Mouse (Mus musculus): Measurements from ENCODE around the gene Rere. TPM values are rescaled to one million over a fixed set of nuclear protein-coding genes. Genes with fewer than 3 reads are reported as not detected.

The Rere gene
- polyA plus RNA-seq, 1 experiment from 2014 or later = 5.9 TPM

- no peak overlapping the region for H3K4me3 ChIP-seq (replicated peaks)
- no peaks in the 10 kb centered on the region for H3K27me3 ChIP-seq
- DNase-seq (no peak), ATAC-seq (ENCODE audit: low read depth) (no peak)
- no peak overlapping the region for H3K4me2 ChIP-seq
- peaks cover 15% of the 10 kb centered on the region for H3K4me1 ChIP-seq (replicated peaks)
- H3K36me3 ChIP-seq = no peaks in the 10 kb centered on the region
- H3K9me3 ChIP-seq (replicated peaks) = no peaks in the 10 kb centered on the region
- WGBS (ENCODE audit: insufficient replicate concordance) = 75% methylated on average over 6 of the region's 6 CpGs
- no peak overlapping the region for H3K9ac ChIP-seq
- no peak overlapping the region for H3K27ac ChIP-seq
Measured at GRCm38 (mm10) chr4:150438621-150439020, 157.2 kb downstream of the Rere start.

- no peak overlapping the region for H3K9ac ChIP-seq
- no peaks in the 10 kb centered on the region for H3K27me3 ChIP-seq
- ATAC-seq (ENCODE audit: low read depth) = no peak
- H3K36me3 ChIP-seq = no peaks in the 10 kb centered on the region
- no peaks in the 10 kb centered on the region for H3K9me3 ChIP-seq (replicated peaks)
- peaks cover 27% of the 10 kb centered on the region for H3K4me1 ChIP-seq (replicated peaks)
- no peak overlapping the region for H3K4me2 ChIP-seq
- no peak overlapping the region for H3K4me3 ChIP-seq (replicated peaks)
- no peak for DNase-seq
- WGBS (ENCODE audit: insufficient replicate concordance) = 84% methylated on average over 10 of the region's 10 CpGs
- H3K27ac ChIP-seq = no peak overlapping the region
Measured at GRCm38 (mm10) chr4:150441931-150442330, 160.5 kb downstream of the Rere start.

- DNase-seq (no peak), ATAC-seq (ENCODE audit: low read depth) (no peak)
- 82% methylated on average over 3 of the region's 3 CpGs for WGBS (ENCODE audit: insufficient replicate concordance)
- H3K9me3 ChIP-seq (replicated peaks) = no peaks in the 10 kb centered on the region
- H3K9ac ChIP-seq = no peak overlapping the region
- H3K4me2 ChIP-seq = no peak overlapping the region
- H3K27ac ChIP-seq = no peak overlapping the region
- peaks cover 37% of the 10 kb centered on the region for H3K4me1 ChIP-seq (replicated peaks)
- no peaks in the 10 kb centered on the region for H3K27me3 ChIP-seq
- H3K4me3 ChIP-seq (replicated peaks) = no peak overlapping the region
- no peaks in the 10 kb centered on the region for H3K36me3 ChIP-seq
Measured at GRCm38 (mm10) chr4:150444068-150444467, 162.6 kb downstream of the Rere start.

GRCm38 (mm10) chr4:150446617-150447016 lies 165.2 kb downstream of the Rere start:
- 78% methylated on average over 4 of the region's 4 CpGs for WGBS (ENCODE audit: insufficient replicate concordance)
- no peaks in the 10 kb centered on the region for H3K27me3 ChIP-seq
- H3K4me3 ChIP-seq (replicated peaks) = no peak overlapping the region
- no peak overlapping the region for H3K4me2 ChIP-seq
- H3K36me3 ChIP-seq = no peaks in the 10 kb centered on the region
- no peak for DNase-seq
- peaks cover 56% of the 10 kb centered on the region for H3K4me1 ChIP-seq (replicated peaks)
- H3K27ac ChIP-seq = no peak overlapping the region
- ATAC-seq (ENCODE audit: low read depth) = no peak
- no peak overlapping the region for H3K9ac ChIP-seq
- H3K9me3 ChIP-seq (replicated peaks) = no peaks in the 10 kb centered on the region

DNA sequence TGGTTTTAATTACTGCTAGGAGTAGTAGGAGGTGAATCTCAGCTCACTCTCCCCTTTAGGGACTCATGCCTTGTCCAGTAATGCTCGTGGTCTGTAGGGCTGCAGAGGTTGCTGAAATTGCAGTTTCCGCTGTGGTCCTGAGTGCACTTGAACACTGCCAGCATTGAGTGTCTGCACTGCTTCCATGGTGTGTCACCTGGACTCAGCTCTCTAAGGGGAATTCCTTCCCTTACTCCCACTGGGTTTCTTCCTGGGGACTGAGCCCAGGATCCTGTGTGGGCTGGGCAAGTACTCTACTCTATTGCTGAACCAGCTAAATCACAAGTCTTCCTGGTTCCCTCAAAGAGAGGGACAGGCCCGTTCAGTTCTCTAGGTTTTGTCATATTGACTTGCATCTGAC lies 166.1 kb downstream of the Rere start:
- H3K36me3 ChIP-seq = no peaks in the 10 kb centered on the region
- DNase-seq = no peak
- H3K9me3 ChIP-seq (replicated peaks) = no peaks in the 10 kb centered on the region
- 62% methylated on average over 3 of the region's 3 CpGs for WGBS (ENCODE audit: insufficient replicate concordance)
- no peak overlapping the region for H3K4me3 ChIP-seq (replicated peaks)
- H3K27me3 ChIP-seq = no peaks in the 10 kb centered on the region
- no peak for ATAC-seq (ENCODE audit: low read depth)
- H3K9ac ChIP-seq = no peak overlapping the region
- no peak overlapping the region for H3K4me2 ChIP-seq
- peak overlapping the region; percentile 17; the same call in 1 of the 2 replicates for H3K27ac ChIP-seq
- H3K4me1 ChIP-seq (replicated peaks) = peaks cover 64% of the 10 kb centered on the region

GRCm38 (mm10) chr4:150448433-150448832 lies 167.0 kb downstream of the Rere start:
- 14% methylated on average over 1 of the region's 1 CpGs for WGBS (ENCODE audit: insufficient replicate concordance)
- no peaks in the 10 kb centered on the region for H3K36me3 ChIP-seq
- H3K4me3 ChIP-seq (replicated peaks) = no peak overlapping the region
- no peaks in the 10 kb centered on the region for H3K27me3 ChIP-seq
- peaks cover 73% of the 10 kb centered on the region for H3K4me1 ChIP-seq (replicated peaks)
- no peak overlapping the region for H3K9ac ChIP-seq
- H3K4me2 ChIP-seq = no peak overlapping the region
- DNase-seq (no peak), ATAC-seq (ENCODE audit: low read depth) (0 out of 2 replicates have a peak, but pooled peaks have one; percentile 37)
- no peak overlapping the region for H3K27ac ChIP-seq
- no peaks in the 10 kb centered on the region for H3K9me3 ChIP-seq (replicated peaks)

DNA sequence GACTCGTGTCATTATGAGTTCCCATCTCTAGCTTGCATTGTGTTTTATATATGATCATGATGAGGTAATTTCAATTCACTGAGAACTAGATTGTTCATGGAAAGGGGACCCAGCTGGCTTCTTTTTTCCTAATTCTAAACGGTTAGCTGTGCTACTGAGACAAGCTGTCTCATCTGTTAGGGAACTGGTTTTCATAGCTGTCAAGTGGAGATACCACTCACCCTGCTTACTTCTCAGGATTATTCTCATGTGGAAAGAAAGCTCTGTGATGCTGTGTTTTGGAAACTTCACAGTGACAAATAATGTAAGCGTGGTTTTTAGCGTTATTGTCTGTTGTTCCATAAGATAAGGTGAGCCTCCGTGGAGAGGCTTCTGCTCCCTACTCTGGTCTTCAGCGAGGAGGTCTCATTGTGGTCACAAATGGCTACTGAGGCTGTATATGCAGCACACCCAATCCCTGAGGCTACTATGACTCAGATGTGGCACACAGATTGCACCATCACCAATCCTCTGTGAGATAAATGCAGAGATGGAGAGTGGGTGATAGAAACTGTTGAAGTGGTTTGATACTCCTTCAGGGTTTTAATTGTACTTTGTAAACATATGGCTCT lies 168.7 kb downstream of the Rere start:
- 23% methylated on average over 6 of the region's 6 CpGs for WGBS (ENCODE audit: insufficient replicate concordance)
- no peaks in the 10 kb centered on the region for H3K36me3 ChIP-seq
- peaks cover 83% of the 10 kb centered on the region for H3K4me1 ChIP-seq (replicated peaks)

DNA sequence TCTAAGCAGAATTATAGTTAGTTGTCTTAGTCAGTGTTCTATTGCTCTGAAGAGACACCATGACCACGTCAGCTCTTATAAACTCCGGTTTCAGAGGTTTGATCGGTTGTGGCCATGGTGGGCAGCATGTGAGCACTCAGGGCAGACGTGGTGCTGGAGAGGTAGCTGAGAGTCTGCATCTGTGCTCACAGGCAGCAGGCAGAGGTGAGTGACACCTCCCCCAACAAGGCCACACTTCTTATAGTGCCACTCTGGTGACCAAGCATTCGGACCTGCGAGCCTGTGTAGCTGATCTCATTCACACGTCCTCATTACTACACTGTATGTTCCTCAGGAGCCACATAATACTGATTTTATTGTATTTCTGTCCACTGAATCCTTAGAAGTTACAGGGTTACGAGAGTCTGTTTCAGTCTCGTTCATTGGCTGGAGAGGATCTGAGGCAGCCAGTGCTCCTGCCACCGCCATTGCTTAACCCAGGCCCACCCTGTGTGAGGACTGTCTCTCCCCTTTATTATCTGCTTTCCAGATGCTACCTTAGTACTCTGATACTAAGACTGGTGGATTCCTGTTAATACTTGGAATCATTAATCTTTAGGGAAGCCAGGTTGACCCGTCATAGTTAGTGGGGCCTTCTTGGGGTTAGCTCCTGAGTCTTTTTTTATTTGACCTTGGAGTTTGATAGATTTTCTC lies 170.9 kb downstream of the Rere start:
- H3K27ac ChIP-seq = peak overlapping the region; percentile 52

More for the DNA sequence above, 168.7 kb downstream of the Rere start:
- Histone ChIP-seq H3K9ac (no peak overlapping the region), H3K27ac (peak overlapping the region; percentile 43), H3K4me2 (no peak overlapping the region), H3K9me3 (replicated peaks) (no peaks in the 10 kb centered on the region), H3K4me3 (replicated peaks) (no peak overlapping the region), H3K27me3 (no peaks in the 10 kb centered on the region)
- no peak for ATAC-seq (ENCODE audit: low read depth)
- no peak for DNase-seq

DNA sequence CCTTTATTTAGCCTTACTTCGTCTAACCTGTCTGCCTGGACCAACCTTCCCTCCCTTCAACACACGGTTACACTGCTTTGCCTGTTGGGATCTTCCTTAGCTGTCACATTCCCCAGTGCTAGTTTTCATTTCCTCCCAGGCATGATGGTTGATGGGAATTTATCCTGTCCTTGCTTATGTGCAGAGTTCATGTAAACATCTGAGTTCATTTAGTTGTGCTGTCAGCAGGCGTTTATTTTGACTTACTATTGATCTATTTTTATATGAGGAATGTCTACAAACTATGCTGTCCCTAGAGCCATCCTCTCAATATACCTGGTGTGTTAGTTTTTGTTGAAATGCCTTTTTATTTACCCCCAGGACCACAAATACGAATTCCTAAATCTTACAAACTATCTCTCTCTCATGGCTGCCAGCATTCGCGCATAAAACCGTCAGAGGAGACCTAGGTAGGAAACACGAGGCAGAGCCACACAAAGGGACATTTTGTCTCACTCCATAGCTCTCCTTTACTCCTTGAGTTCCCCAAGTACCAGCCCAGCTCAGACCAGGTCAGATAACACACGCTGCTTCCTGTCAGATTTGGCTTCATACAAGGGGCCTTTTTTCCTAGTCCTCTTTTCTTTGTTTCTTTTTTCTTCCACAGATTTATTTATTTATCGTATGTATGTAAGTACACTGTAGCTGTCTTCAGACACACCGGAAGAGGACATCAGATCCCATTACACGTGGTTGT lies 173.3 kb downstream of the Rere start:
- no peaks in the 10 kb centered on the region for H3K27me3 ChIP-seq
- H3K9me3 ChIP-seq (replicated peaks) = no peaks in the 10 kb centered on the region
- peaks cover 84% of the 10 kb centered on the region for H3K4me1 ChIP-seq (replicated peaks)
- no peak overlapping the region for H3K4me2 ChIP-seq
- no peak for DNase-seq
- H3K27ac ChIP-seq = peak overlapping the region; percentile 24
- no peak for ATAC-seq (ENCODE audit: low read depth)
- no peak overlapping the region for H3K4me3 ChIP-seq (replicated peaks)
- H3K9ac ChIP-seq = no peak overlapping the region
- 32% methylated on average over 12 of the region's 12 CpGs for WGBS (ENCODE audit: insufficient replicate concordance)
- H3K36me3 ChIP-seq = no peaks in the 10 kb centered on the region

More for the DNA sequence above, 170.9 kb downstream of the Rere start:
- DNase-seq = no peak
- Histone ChIP-seq H3K9me3 (replicated peaks) (no peaks in the 10 kb centered on the region), H3K4me2 (no peak overlapping the region), H3K4me3 (replicated peaks) (no peak overlapping the region), H3K27me3 (no peaks in the 10 kb centered on the region), H3K9ac (no peak overlapping the region), H3K4me1 (replicated peaks) (peaks cover 78% of the 10 kb centered on the region), H3K36me3 (no peaks in the 10 kb centered on the region)
- ATAC-seq (ENCODE audit: low read depth) = peak; percentile 42
- 65% methylated on average over 11 of the region's 11 CpGs for WGBS (ENCODE audit: insufficient replicate concordance)

DNA sequence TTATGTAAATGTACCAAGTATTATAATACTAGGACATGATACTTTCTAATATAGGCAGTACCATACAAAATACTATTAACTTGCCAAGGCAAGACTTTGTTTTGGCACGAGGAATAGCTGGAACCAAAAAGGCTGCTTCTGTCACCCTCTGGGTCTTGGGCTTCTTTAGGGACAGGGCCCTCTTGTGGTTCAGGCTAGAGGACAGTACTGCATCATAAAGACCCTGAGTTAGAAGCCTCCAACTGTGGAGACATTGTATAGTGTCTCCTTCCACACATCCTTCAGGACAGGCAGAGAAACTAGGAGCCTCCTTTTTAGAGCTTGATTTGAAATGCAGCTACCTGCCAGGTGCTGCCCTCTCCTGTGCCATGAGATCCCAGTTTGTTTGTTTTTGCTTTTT lies 174.3 kb downstream of the Rere start:
- H3K4me3 ChIP-seq (replicated peaks) = no peak overlapping the region
- H3K4me1 ChIP-seq (replicated peaks) = peaks cover 84% of the 10 kb centered on the region
- DNase-seq = no peak
- H3K9ac ChIP-seq = no peak overlapping the region
- 55% methylated on average over 1 of the region's 1 CpGs for WGBS (ENCODE audit: insufficient replicate concordance)
- ATAC-seq (ENCODE audit: low read depth) = no peak
- no peaks in the 10 kb centered on the region for H3K9me3 ChIP-seq (replicated peaks)
- H3K36me3 ChIP-seq = no peaks in the 10 kb centered on the region
- H3K27ac ChIP-seq = peak overlapping the region; percentile 51
- H3K4me2 ChIP-seq = no peak overlapping the region
- no peaks in the 10 kb centered on the region for H3K27me3 ChIP-seq

DNA sequence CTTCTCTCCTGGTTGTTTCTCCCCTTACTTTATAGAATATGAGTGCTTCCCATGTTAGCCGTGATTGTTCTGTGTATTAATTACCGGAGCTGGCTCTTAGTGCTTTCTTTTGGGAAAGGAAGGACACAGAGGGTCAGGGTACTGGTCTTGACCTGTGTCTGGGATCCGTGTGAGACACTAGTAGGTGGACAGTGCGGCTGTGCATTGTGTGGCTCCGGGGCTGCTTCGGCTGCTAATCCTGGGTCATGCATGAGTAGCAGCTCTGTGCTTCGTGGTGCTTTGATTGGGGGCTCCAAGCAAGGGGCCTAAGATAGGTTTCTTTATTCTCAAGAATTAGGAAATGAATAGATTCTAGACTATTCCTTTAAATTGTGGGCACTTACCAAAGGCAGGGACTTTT lies 175.0 kb downstream of the Rere start:
- H3K27me3 ChIP-seq = no peaks in the 10 kb centered on the region
- H3K36me3 ChIP-seq = no peaks in the 10 kb centered on the region
- H3K27ac ChIP-seq = no peak overlapping the region
- DNase-seq (no peak), ATAC-seq (ENCODE audit: low read depth) (no peak)
- H3K4me2 ChIP-seq = no peak overlapping the region
- H3K9ac ChIP-seq = no peak overlapping the region
- peaks cover 86% of the 10 kb centered on the region for H3K4me1 ChIP-seq (replicated peaks)
- 86% methylated on average over 7 of the region's 7 CpGs for whole genome bisulfite sequencing (ENCODE audit: insufficient replicate concordance)
- no peak overlapping the region for H3K4me3 ChIP-seq (replicated peaks)
- H3K9me3 ChIP-seq (replicated peaks) = no peaks in the 10 kb centered on the region

All from liver, embryonic 13.5 days (tissue).